Mouse (Mus musculus) thymus, adult 2 months (tissue): Measurements from ENCODE around the gene Paqr6.

ENCODE experiments used
- CTCF ChIP-seq: fragments of 200-500 bp; IDR thresholded peaks from 2 replicates; pipeline ENCODE4 v1.5.1; 2012; ENCODE audit warnings: mild to moderate bottlenecking, control low read depth, low read length, moderate library complexity, borderline replicate concordance; ENCODE audit not compliant: control insufficient read depth, poor library complexity, insufficient read depth; ENCODE audit errors: extremely low read depth
- POLR2A ChIP-seq: fragments of 200-500 bp; IDR thresholded peaks from 2 replicates; pipeline ENCODE4 v1.6.1; 2012; ENCODE audit warnings: mild to moderate bottlenecking, low read length, control low read depth, moderate library complexity; ENCODE audit not compliant: control insufficient read depth, poor library complexity, insufficient read depth; ENCODE audit errors: extremely low read depth

- TF ChIP-seq CTCF (no peak), POLR2A (no peak)
These were observed 26.9 kb upstream of the Paqr6 start for GRCm38 (mm10) chr3:88337367-88338020.
